Mouse (Mus musculus): ENCODE measurements around the gene Decr2. TPM values are rescaled to one million over a fixed set of nuclear protein-coding genes. Genes with fewer than 3 reads are reported as not detected.

The Decr2 gene
- polyA plus RNA-seq (2012; rRNA removed): 34.1 and 34.8 TPM in 2 replicates

GRCm38 (mm10) chr17:26089905-26090632 is at the start of gene Decr2:
Decr2 (minus strand) TSS chr17:26090337.

GRCm38 (mm10) chr17:26138239-26138836 is 48.2 kb upstream of the Decr2 start, which contains the start of gene Axin1:
Axin1 (plus strand) TSS chr17:26138688.

GRCm38 (mm10) chr17:26123267-26123684 is 33.1 kb upstream of the Decr2 start, which contains the start of gene Mrpl28:
Mrpl28 (plus strand) TSS chr17:26123500.

GRCm38 (mm10) chr17:26113181-26113948 is 23.2 kb upstream of the Decr2 start, which contains the start of gene Tmem8:
Tmem8 (plus strand) TSS chr17:26113299.

GRCm38 (mm10) chr17:26095121-26095740 is 5.1 kb upstream of the Decr2 start, which contains the start of gene Nme4:
Nme4 (minus strand) TSS chr17:26095602.

GRCm38 (mm10) chr17:26068831-26069739 is 21.1 kb downstream of the Decr2 start, which contains the start of gene Rab11fip3:
Rab11fip3 (minus strand) TSS chr17:26069555.

Other genes starting within 250 kb of the Decr2 start
- gene Gm20683, start 248.6 kb downstream of the Decr2 start, polyA plus RNA-seq (2012; rRNA removed): 37.0 and 39.2 TPM in 2 replicates
- gene Rhot2, start 245.5 kb downstream of the Decr2 start, polyA plus RNA-seq (2012; rRNA removed): 95.8 and 96.0 TPM in 2 replicates
- gene Wdr90, start 228.8 kb downstream of the Decr2 start, polyA plus RNA-seq (2012; rRNA removed): 46.9 and 49.8 TPM in 2 replicates
- 20.1 and 21.8 TPM in 2 replicates for gene Mcrip2, start 221.6 kb downstream of the Decr2 start, polyA plus RNA-seq (2012; rRNA removed)
- gene Mettl26, start 215.3 kb downstream of the Decr2 start, polyA plus RNA-seq (2012; rRNA removed): 67.4 and 73.2 TPM in 2 replicates
- 0.39 and 0.40 TPM in 2 replicates for gene Wfikkn1, start 209.5 kb downstream of the Decr2 start, polyA plus RNA-seq (2012; rRNA removed)
- gene Rab40c, start 170.6 kb downstream of the Decr2 start, polyA plus RNA-seq (2012; rRNA removed): 88.6 and 89.3 TPM in 2 replicates
- gene Pigq, start 145.4 kb downstream of the Decr2 start, polyA plus RNA-seq (2012; rRNA removed): 107 and 111 TPM in 2 replicates
- gene Nhlrc4, start 145.4 kb downstream of the Decr2 start, polyA plus RNA-seq (2012; rRNA removed): 0.29 and 0.44 TPM in 2 replicates
- 0.62 and 1.1 TPM in 2 replicates for gene A930017K11Rik, start 137.8 kb downstream of the Decr2 start, polyA plus RNA-seq (2012; rRNA removed)
- gene Capn15, start 104.5 kb downstream of the Decr2 start, polyA plus RNA-seq (2012; rRNA removed): 38.4 and 38.8 TPM in 2 replicates
- gene Rab11fip3, start 20.8 kb downstream of the Decr2 start, polyA plus RNA-seq (2012; rRNA removed): 58.8 and 66.0 TPM in 2 replicates
- 24.6 and 25.0 TPM in 2 replicates for gene Nme4, start 5.3 kb upstream of the Decr2 start, polyA plus RNA-seq (2012; rRNA removed)
- 9.5 and 10.5 TPM in 2 replicates for gene Tmem8, start 23.0 kb upstream of the Decr2 start, polyA plus RNA-seq (2012; rRNA removed)
- 100 and 106 TPM in 2 replicates for gene Mrpl28, start 33.2 kb upstream of the Decr2 start, polyA plus RNA-seq (2012; rRNA removed)
- 24.1 and 24.8 TPM in 2 replicates for gene Axin1, start 48.4 kb upstream of the Decr2 start, polyA plus RNA-seq (2012; rRNA removed)
- 0.05 and 0.06 TPM in 2 replicates for gene Pdia2, start 108.8 kb upstream of the Decr2 start, polyA plus RNA-seq (2012; rRNA removed)
- 25.8 and 30.9 TPM in 2 replicates for gene Rgs11, start 112.6 kb upstream of the Decr2 start, polyA plus RNA-seq (2012; rRNA removed)
- 133 and 144 TPM in 2 replicates for gene Arhgdig, start 117.4 kb upstream of the Decr2 start, polyA plus RNA-seq (2012; rRNA removed)
- 25.7 and 26.1 TPM in 2 replicates for gene Fam234a, start 153.9 kb upstream of the Decr2 start, polyA plus RNA-seq (2012; rRNA removed)
- 111 and 112 TPM in 2 replicates for gene Luc7l, start 162.6 kb upstream of the Decr2 start, polyA plus RNA-seq (2012; rRNA removed)

All from central nervous system, embryonic 18 days (tissue).